Mouse (Mus musculus) E14TG2a.4 (cell line): Measurements from ENCODE around the gene Ptch2.

Experiments used
- CTCF ChIP-seq: conservative IDR thresholded peaks from 2 replicates; pipeline ENCODE4 v1.5.1; 2014; ENCODE audit warnings: low read length
- NANOG ChIP-seq: IDR thresholded peaks from 2 replicates; pipeline ENCODE4 v1.6.1; 2014; ENCODE audit warnings: borderline replicate concordance, low read length, mixed read lengths

DNA sequence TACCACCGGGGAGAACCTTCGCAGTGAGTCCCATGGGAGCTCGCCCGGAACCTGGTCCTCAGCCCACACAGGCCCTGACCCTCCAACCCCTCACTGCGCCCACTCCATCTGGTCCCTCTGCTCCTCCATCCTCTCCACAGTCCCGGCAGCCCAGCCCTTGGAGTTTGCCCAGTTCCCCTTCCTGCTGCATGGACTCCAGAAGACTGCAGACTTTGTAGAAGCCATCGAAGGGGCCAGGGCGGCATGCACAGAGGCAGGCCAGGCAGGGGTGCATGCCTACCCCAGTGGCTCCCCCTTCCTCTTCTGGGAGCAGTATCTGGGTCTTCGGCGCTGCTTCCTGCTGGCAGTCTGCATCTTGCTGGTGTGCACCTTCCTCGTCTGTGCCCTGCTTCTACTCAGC lies 15.1 kb downstream of the Ptch2 start:
- TF ChIP-seq CTCF (no peak), NANOG (no peak)
